ENCODE assay signal across 21 mouse cellular contexts in genomic region chr4:62730861-62731260, GRCm38 (mm10).
DNase-seq lines count a peak whose midpoint lies in the region; ATAC-seq and TF ChIP-seq lines count a peak whose summit lies in the region.
"Had no signal": no experiment of that assay in that cellular context is flagged by ENCODE, and none has a peak within 500 bp of the region (broad histone marks: within the 10 kb centered on the region; RNA-seq: fewer than 3 reads in every experiment).

No protein-coding gene starts in this region.

- TF ChIP-seq CTCF in gastrocnemius, adult 2 months (IDR thresholded peaks at IDR 0.05): no peak

- 77% methylated on average over 3 of the region's 3 CpGs for WGBS in heart, embryonic 13.5 days
- 81% methylated on average over 3 of the region's 3 CpGs for WGBS in embryonic facial prominence, embryonic 10.5 days
- 67% methylated on average over 3 of the region's 3 CpGs for WGBS in stomach, embryonic 16.5 days

- no peak overlapping the region for H3K9ac ChIP-seq in heart, embryonic 13.5 days
- no peak overlapping the region for H3K9ac ChIP-seq in stomach, embryonic 16.5 days (ENCODE audit: low read length)
- H3K9ac ChIP-seq: forebrain, embryonic 13.5 days; forebrain, postnatal 0 days; hindbrain, embryonic 13.5 days had no signal

- peak overlapping the region; percentile 28; the same call in 1 of the 2 replicates for H3K27ac ChIP-seq in gastrocnemius, adult 2 months
- peak overlapping the region; percentile 98; the same call in 1 of the 2 replicates for H3K27ac ChIP-seq in heart, embryonic 13.5 days (replicated peaks)
- peak overlapping the region; percentile 44; the same call in 1 of the 2 replicates for H3K27ac ChIP-seq in embryonic facial prominence, embryonic 10.5 days (replicated peaks)
- peak overlapping the region; percentile 64 for H3K27ac ChIP-seq in stomach, embryonic 16.5 days (ENCODE audit: low read length)
- H3K27ac ChIP-seq: forebrain, embryonic 13.5 days; hindbrain, embryonic 13.5 days; hindbrain, postnatal 0 days had no signal

- no peak for ATAC-seq in heart, embryonic 13.5 days (ENCODE audit: extremely low read depth, insufficient number of reproducible peaks, low FRiP score, low TSS enrichment)
- ATAC-seq in stomach, embryonic 16.5 days (ENCODE audit: insufficient read depth, low FRiP score): no peak
- ATAC-seq: CD4-positive, CD25-positive, alpha-beta regulatory T cell, adult 4 months; forebrain, embryonic 13.5 days; forebrain, postnatal 0 days; hindbrain, postnatal 0 days had no signal

- H3K9me3 ChIP-seq in heart, embryonic 13.5 days: no peaks in the 10 kb centered on the region
- H3K9me3 ChIP-seq in embryonic facial prominence, embryonic 10.5 days: no peaks in the 10 kb centered on the region
- no peaks in the 10 kb centered on the region for H3K9me3 ChIP-seq in stomach, embryonic 16.5 days (replicated peaks; ENCODE audit: control insufficient read depth, low read length)
- H3K9me3 ChIP-seq: forebrain, embryonic 13.5 days; hindbrain, embryonic 13.5 days had no signal

- no peaks in the 10 kb centered on the region for H3K27me3 ChIP-seq in heart, embryonic 13.5 days (replicated peaks)
- no peaks in the 10 kb centered on the region for H3K27me3 ChIP-seq in embryonic facial prominence, embryonic 10.5 days (replicated peaks; ENCODE audit: low read depth, poor library complexity, severe bottlenecking)
- H3K27me3 ChIP-seq in stomach, embryonic 16.5 days (ENCODE audit: control insufficient read depth, insufficient read depth, low read length): no peaks in the 10 kb centered on the region
- H3K27me3 ChIP-seq: forebrain, embryonic 13.5 days; hindbrain, embryonic 13.5 days had no signal

- DNase-seq in gastrocnemius, adult 2 months: no peak
- DNase-seq in gastrocnemius, adult 8-10 months (ENCODE audit: low spot score in 2 of 2): no peak
- DNase-seq in heart, adult 8-10 months (ENCODE audit: low spot score): no peak
- DNase-seq in embryonic facial prominence, embryonic 10.5 days (ENCODE audit: low spot score): no peak
- no peak for DNase-seq in right cerebral cortex, postnatal 4 days
- DNase-seq: adrenal gland, adult 8-10 months; adrenal gland, postnatal 36 days; B cell, adult 2 months; cerebellum, adult 2 months; cerebellum, postnatal 10 days; forebrain, postnatal 0 days; gastrocnemius, postnatal 36 days; heart, postnatal 10 days; kidney, adult 18-20 months had no signal

- peaks cover 75% of the 10 kb centered on the region for H3K4me1 ChIP-seq in heart, embryonic 13.5 days
- H3K4me1 ChIP-seq in embryonic facial prominence, embryonic 10.5 days: peaks cover 66% of the 10 kb centered on the region
- H3K4me1 ChIP-seq in stomach, embryonic 16.5 days (ENCODE audit: control insufficient read depth, insufficient read depth, low read length): peaks cover 45% of the 10 kb centered on the region

- H3K4me3 ChIP-seq in gastrocnemius, adult 2 months: no peak overlapping the region
- H3K4me3 ChIP-seq in heart, embryonic 13.5 days: no peak overlapping the region
- no peak overlapping the region for H3K4me3 ChIP-seq in embryonic facial prominence, embryonic 10.5 days
- H3K4me3 ChIP-seq in stomach, embryonic 16.5 days (replicated peaks; ENCODE audit: low read length): no peak overlapping the region
- H3K4me3 ChIP-seq: forebrain, embryonic 13.5 days; hindbrain, embryonic 13.5 days had no signal

- no peak overlapping the region for H3K4me2 ChIP-seq in heart, embryonic 13.5 days
- H3K4me2 ChIP-seq in stomach, embryonic 16.5 days (ENCODE audit: low read depth, low read length): no peak overlapping the region
- H3K4me2 ChIP-seq: forebrain, embryonic 13.5 days; hindbrain, embryonic 13.5 days had no signal

- intact Hi-C loops in gastrocnemius, adult 2 months (cut with DNase I): loop anchor here (5.0 kb wide), 1 partner anchor 34 kb away; no protein-coding TSS in a partner anchor

- H3K36me3 ChIP-seq in heart, embryonic 13.5 days: no peaks in the 10 kb centered on the region
- H3K36me3 ChIP-seq in embryonic facial prominence, embryonic 10.5 days (replicated peaks): no peaks in the 10 kb centered on the region
- no peaks in the 10 kb centered on the region for H3K36me3 ChIP-seq in stomach, embryonic 16.5 days (ENCODE audit: control insufficient read depth, insufficient read depth, low read length)
- H3K36me3 ChIP-seq: G1E; hindbrain, embryonic 13.5 days had no signal

Comparison
In these comparisons a context has a peak if more than half of its experiments do, and no peak if none do; other contexts are left out.
1. H3K27ac ChIP-seq: peak in every context shown above with its lines; median percentile 98 in heart, embryonic 13.5 days; 64 in stomach, embryonic 16.5 days; 44 in embryonic facial prominence, embryonic 10.5 days; 28 in gastrocnemius, adult 2 months.